Mouse (Mus musculus): ENCODE data around the gene Tmtc3. TPM values are rescaled to one million over a fixed set of nuclear protein-coding genes. Genes with fewer than 3 reads are reported as not detected.
"Not testable (repeated sequence)": the region's sequence is repeated elsewhere in the genome, so short reads cannot be mapped to it uniquely, and the experiment has no call there.

Tmtc3 gene
- polyA plus RNA-seq, 1 experiment from 2014 or later, result 24.6 TPM

DNA sequence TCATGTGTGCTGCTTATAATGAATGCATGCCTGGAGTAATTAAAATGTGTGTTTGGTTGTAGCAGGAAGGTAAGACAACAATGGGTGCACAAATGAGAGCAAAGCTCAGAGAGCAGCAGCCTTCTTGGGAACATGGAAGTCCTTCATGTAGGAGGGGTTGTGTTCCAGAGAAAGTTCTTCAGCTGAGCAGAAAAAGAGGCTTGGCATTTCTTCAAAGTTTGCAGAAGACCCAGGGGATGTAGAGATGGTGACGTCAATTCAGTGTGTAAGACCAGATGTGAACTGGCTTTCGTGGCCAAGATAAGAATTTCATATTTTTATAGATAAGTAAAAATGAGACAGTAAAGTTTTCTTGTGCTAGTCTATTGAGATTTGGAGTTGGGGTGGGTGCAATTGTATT, 59.6 kb downstream of the Tmtc3 start:
- H3K27me3 ChIP-seq, result no peaks in the 10 kb centered on the region
- no peak overlapping the region for H3K4me2 ChIP-seq
- WGBS, result 87% methylated on average over 2 of the region's 2 CpGs

DNA sequence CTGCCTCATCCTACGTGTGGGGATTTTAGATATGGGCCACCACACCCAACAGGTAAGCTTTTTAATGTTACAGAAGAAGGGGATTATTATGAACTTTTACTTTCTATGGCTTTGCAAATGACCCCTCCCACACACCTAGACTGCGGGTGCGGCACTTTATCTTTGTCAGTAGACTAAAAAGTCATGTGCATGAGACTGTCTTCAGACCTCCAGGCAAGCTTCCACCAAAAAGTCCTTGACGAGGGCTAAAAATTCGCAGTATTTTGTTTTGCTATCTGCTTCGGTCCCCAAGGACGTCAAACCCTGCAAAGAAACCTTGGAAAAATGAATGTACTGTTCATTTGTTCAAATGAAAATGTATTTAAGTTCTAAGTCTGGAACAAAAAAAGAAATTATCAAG, 71.6 kb downstream of the Tmtc3 start:
- H3K27me3 ChIP-seq, result no peaks in the 10 kb centered on the region
- H3K4me2 ChIP-seq, result no peak overlapping the region
- H3K9me3 ChIP-seq (replicated peaks), result no peaks in the 10 kb centered on the region
- no peaks in the 10 kb centered on the region for H3K4me1 ChIP-seq
- H3K9ac ChIP-seq, result no peak overlapping the region
- no peaks in the 10 kb centered on the region for H3K36me3 ChIP-seq
- H3K27ac ChIP-seq, result no peak overlapping the region
- no peak for ATAC-seq (replicated peaks; ENCODE audit: low FRiP score)
- WGBS, result 87% methylated on average over 7 of the region's 7 CpGs
- no peak overlapping the region for H3K4me3 ChIP-seq (replicated peaks)

More for the DNA sequence above, 59.6 kb downstream of the Tmtc3 start:
- Histone ChIP-seq H3K27ac (no peak overlapping the region), H3K9me3 (replicated peaks) (no peaks in the 10 kb centered on the region), H3K36me3 (no peaks in the 10 kb centered on the region), H3K9ac (no peak overlapping the region), H3K4me1 (no peaks in the 10 kb centered on the region), H3K4me3 (replicated peaks) (no peak overlapping the region)
- no peak for ATAC-seq (replicated peaks; ENCODE audit: low FRiP score)

DNA sequence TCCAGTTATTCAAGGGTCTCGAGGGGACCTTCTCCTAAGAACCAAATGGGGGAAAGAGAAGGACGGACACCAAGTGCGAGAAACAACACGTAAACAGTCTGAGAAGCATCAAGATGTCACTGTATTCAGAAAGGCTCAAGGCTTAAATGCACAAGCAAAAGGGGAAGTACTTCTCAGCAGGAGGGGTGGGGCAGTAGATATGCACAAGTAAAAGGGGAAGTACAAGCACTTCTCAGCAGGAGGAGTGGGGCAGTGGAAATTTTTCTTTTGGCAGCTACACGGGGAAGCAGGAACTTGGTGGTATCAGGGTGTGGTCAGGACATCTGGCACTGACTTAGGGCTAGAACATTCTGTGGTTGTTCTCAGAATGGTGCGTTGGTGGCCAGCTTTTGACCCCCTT, 84.8 kb downstream of the Tmtc3 start:
- H3K36me3 ChIP-seq; H3K27ac ChIP-seq; H3K4me2 ChIP-seq; ATAC-seq (replicated peaks; ENCODE audit: low FRiP score); H3K9me3 ChIP-seq (replicated peaks); H3K9ac ChIP-seq; H3K4me3 ChIP-seq (replicated peaks); H3K4me1 ChIP-seq; H3K27me3 ChIP-seq: not testable (repeated sequence)
- WGBS, result 86% methylated on average over 6 of the region's 6 CpGs

Other genes starting within 250 kb of the Tmtc3 start
- not detected in 2 replicates for gene Gm4301, start 151.7 kb downstream of the Tmtc3 start, polyA plus RNA-seq (2015; fragmentation: Nextera tagmentation; extraction: Ambion mirVana)
- not detected in 2 replicates for gene Gm4302, start 146.5 kb downstream of the Tmtc3 start, polyA plus RNA-seq (2015; fragmentation: Nextera tagmentation; extraction: Ambion mirVana)
- not detected in 2 replicates for gene Gm4303, start 141.4 kb downstream of the Tmtc3 start, polyA plus RNA-seq (2015; fragmentation: Nextera tagmentation; extraction: Ambion mirVana)
- not detected in 2 replicates for gene Gm4305, start 136.3 kb downstream of the Tmtc3 start, polyA plus RNA-seq (2015; fragmentation: Nextera tagmentation; extraction: Ambion mirVana)
- not detected in 2 replicates for gene Gm4307, start 126.0 kb downstream of the Tmtc3 start, polyA plus RNA-seq (2015; fragmentation: Nextera tagmentation; extraction: Ambion mirVana)
- gene Gm4312, start 104.8 kb downstream of the Tmtc3 start, polyA plus RNA-seq (2015; fragmentation: Nextera tagmentation; extraction: Ambion mirVana), result not detected in 2 replicates
- 5.5 and 5.7 TPM in 2 replicates for gene Cep290, start 208 bp upstream of the Tmtc3 start, polyA plus RNA-seq (2015; fragmentation: Nextera tagmentation; extraction: Ambion mirVana)
- 8.5 and 11.6 TPM in 2 replicates for gene 4930430F08Rik, start 103.1 kb upstream of the Tmtc3 start, polyA plus RNA-seq (2015; fragmentation: Nextera tagmentation; extraction: Ambion mirVana)
- not detected in 2 replicates for gene 1700017N19Rik, start 103.1 kb upstream of the Tmtc3 start, polyA plus RNA-seq (2015; fragmentation: Nextera tagmentation; extraction: Ambion mirVana)